Mouse (Mus musculus): ENCODE measurements at regions not wholly inside any gene's neighbourhood (a gene's known extent, or its start where the extent isn't known, plus 50 kb on each side); places are given as distances from the start of the nearest gene placed in this dataset.

- DNase-seq (ENCODE audit: low read depth) = no peak
Observed at GRCm38 (mm10) chr11:89247991-89248390, 54.1 kb downstream of the Nog start.

GRCm38 (mm10) chr11:89243370-89243769 is 58.8 kb downstream of the Nog start:
- no peak for DNase-seq (ENCODE audit: low read depth)

DNA sequence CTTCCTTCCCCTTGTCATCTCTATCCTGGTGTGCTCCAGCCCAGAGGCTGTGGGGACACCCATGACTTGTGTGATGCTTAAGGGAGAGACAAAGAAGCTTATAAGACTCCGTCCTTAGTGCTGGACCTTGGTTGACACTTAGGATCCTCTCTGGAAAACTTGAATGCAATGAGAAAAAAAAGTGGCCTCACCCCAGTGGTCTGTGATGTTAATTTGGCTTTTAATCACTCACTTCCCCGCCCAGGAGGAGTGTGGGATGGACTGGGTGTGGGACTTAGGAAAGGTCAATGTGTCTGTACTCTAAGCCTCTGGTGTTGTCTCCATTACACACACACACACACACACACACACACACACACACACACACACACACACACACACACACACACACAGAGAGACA is 60.0 kb downstream of the Nog start:
- no peak for DNase-seq (ENCODE audit: low read depth)

DNA sequence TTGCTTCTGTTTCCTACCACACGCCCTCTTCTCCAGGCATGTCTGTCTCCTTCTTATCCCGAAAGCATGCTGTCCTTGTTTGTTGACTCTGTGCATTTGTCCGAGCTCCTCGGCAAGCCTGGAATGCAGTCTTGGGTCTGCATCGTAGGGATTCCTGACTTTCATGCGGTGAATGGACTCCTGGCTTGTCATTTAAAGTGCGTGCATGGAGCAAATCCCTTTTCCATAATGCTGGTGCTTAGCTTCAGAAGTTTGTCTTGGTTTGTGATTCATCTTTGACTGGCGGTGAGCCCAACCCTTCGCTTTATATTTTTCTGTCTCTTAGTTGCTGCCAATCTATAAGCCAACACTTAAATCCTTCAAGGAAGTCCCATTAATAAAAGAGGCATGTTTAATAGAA is 62.2 kb downstream of the Nog start:
- no peak for DNase-seq (ENCODE audit: low read depth)

- DNase-seq (ENCODE audit: low read depth) = no peak
Observed at GRCm38 (mm10) chr11:89236904-89237303, 65.2 kb downstream of the Nog start.

- DNase-seq (ENCODE audit: low read depth) = no peak
Observed at GRCm38 (mm10) chr11:89232884-89233480, 69.2 kb downstream of the Nog start.

DNA sequence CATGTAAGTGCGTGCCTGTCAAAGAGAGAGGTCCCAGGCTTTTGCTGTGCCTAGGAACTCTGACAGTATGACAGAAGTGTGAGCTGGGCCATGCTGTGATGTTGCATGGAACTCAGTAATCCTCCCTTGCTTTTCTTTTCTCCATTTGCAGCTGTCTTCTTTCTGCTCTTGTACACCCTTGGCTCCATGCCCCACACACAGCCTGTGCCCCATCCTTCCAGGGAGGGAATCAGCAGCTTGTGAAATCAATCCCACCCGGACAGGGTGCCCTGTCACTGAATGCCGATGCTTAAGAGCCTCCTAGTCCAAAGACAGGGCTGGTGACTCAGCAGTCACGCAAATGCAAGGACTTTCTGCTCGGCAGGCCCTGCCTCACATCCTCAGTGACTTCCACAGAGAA is 72.4 kb downstream of the Nog start:
- DNase-seq (ENCODE audit: low read depth) = no peak

- no peak for DNase-seq (ENCODE audit: low read depth)
Observed at GRCm38 (mm10) chr11:89213204-89213603, 88.9 kb downstream of the Nog start.

DNA sequence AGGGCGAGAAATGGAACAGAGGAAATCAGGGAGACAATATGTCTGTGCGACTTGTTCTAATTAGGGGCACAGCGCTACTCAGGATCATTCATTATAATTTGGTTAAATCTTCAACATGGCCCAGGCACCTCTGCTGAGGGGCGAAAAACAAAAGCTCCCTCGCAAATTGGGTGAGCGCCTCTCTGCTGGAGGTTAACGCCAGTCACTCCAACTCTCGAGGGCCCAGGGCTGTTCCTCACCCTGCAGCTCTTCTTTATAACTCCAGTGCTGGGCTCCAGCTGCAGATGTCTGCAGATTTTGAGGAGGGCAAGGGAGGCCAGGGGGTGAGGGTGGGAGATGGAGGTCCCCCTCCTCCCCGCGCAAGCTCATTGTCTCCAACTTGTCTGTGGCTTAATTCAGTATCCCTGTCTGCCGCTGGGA is 92.6 kb downstream of the Nog start:
- no peak for DNase-seq (ENCODE audit: low read depth)

GRCm38 (mm10) chr11:89209072-89209471 is 93.1 kb downstream of the Nog start:
- no peak for DNase-seq (ENCODE audit: low read depth)

DNA sequence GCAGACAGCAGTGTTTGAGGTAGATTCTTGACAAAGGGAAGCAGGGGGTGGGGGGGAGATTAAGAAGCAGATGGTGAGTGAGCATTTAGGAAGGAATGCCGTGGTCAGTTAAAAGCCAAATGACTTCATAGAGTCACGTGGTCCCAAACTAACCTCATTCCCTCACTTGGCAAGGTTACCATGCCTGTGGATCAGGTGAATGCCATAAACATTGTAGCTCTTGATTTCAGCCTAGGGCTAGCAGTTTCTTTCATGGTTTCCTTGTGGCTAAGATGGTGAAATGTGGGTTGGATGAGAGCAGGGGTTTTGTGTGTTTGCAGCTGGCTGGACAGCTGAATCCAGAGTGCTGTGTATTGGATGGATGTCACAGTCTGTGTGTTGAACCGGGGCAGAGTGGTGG is 95.3 kb downstream of the Nog start:
- DNase-seq (ENCODE audit: low read depth) = no peak

GRCm38 (mm10) chr11:89204948-89205545 is 97.1 kb downstream of the Nog start:
- DNase-seq (ENCODE audit: low read depth) = no peak

GRCm38 (mm10) chr11:89200458-89200857 is 101.7 kb downstream of the Nog start:
- no peak for DNase-seq (ENCODE audit: low read depth)

DNA sequence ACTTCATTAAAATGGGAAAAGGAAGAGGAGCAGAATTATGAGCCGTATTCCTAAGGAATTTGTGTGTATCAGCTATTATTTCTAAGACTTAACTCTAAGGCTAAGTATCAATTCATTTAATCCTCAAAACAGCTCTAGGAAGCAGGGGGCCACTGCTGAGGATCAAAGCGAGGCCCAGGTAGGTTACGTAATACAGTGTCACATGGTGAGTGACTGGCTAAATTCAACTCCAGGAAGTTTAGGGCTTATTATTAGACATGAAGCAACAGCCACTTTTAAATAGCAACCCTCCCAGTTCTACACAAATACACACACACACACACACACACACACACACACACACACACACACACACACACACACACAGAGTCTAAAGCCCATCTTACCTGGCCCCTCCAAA is 109.3 kb downstream of the Nog start:
- DNase-seq (ENCODE audit: low read depth) = no peak

DNA sequence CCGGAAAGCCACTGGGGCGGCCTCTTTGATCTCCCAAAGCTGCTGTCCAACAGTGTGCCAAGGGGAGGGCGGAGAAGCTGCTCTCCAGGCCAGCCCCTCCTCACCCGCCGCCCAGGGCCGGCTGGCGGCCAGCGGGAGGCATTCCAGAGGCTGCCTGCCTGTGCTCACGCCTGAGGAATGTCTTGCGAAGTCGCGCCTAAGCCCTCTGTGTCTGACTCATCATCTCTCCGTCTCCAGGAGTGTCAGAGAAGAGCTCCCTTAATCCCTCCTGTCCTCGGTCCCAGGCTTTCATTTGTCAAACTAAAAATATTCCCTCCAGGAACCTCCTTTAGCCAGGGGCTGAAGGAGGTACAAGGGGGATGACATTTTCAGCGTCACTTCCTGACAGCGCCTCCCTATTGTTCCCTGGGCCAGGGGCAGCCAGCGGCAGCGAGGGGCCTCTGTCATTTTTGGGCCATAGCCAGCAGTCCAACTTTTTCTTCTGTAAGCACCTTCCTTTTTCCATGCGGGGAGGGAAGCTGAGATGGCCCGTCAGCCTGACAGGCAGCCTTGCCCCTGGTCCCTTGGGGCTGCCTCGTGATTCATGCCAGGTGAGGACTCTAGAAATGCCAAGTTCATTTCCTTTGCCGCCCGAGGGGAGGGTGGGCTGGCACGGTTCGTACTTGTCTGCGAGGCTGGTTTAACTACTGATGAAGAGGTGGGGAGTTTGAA is 113.4 kb downstream of the Gm525 start:
- no peak for DNase-seq (ENCODE audit: low read depth)

DNA sequence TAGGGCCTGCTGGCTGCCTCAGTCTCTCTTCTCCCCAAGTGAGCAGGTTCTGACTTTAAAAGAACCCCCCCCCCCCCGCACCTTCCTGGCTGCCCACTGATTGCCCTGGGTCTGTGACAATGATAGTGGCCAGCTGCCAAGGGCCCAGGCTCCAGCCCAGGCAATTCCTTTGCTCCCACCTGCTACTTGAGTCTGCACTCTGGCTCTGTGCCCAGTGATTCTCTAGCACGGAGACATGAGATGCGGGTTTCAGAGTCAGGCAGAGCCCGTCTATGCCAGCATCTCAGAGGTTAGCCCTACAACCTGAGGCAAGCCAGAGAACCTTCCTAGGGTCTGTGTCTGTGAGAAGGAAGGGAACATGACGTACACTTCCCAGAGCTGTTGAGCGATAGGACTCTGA is 112.2 kb downstream of the Gm525 start:
- no peak for DNase-seq (ENCODE audit: low read depth)

GRCm38 (mm10) chr11:89181471-89181870 is 107.8 kb downstream of the Gm525 start:
- no peak for DNase-seq (ENCODE audit: low read depth)

DNA sequence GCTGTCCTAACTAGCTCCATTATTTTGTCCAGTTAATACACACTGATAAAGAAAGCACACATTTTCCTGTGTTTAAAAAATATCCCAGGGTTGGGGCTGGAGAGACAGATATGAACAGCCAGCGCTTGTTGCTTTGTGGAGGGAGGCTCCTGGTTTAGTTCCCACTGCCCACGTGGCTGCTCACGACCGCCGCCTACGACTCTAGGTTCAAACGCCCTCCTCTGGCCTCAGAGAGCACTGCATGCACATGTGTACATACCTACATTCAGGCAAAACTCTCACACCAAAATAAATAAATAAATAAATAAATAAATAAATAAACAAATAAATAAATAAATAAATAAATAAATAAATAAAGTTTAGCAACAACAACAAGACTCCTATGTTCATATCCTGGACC is 104.8 kb downstream of the Gm525 start:
- no peak for DNase-seq (ENCODE audit: low read depth)

GRCm38 (mm10) chr11:89175511-89175910 is 101.9 kb downstream of the Gm525 start:
- no peak for DNase-seq (ENCODE audit: low read depth)

DNA sequence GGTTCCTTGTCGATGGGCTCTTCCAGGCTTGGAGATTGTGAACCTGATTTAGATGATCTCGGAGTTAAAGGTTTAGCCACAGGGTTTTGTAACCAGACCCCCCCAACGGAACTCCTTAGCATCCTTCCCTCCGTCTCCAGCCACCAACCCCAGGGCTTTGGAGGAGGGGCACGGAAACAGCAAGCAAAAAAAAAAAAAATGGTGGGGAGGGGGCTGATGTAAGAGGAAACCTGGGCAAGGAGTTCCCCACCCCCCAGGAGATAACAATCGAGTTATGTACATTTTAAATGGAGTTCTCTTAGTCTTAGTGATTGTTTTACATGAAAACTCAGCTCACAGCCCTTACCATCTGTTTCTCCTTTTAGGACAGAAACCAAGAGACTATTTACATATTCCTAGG is 101.3 kb downstream of the Gm525 start:
- DNase-seq (ENCODE audit: low read depth) = no peak

DNA sequence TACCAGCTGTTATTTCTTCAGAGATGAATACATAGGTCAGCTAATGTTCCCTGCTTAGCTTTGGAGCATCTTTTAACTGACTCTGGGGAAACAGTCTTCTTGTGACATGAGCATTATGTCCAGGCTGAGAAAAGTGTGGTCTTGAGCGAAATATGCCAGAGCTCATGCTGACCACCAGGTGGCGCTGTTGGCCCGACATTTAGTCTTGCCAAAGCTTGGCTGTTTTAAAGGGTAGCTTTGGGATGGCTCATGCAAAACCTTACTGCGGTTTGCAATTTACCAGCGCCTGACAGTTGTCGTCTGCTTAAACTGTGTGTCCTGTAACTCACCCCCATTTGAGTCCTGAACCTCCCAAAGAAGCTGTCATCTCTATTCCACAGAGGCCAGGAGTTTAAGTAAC is 91.6 kb downstream of the Gm525 start:
- DNase-seq (ENCODE audit: low read depth) = peak; percentile 73

DNA sequence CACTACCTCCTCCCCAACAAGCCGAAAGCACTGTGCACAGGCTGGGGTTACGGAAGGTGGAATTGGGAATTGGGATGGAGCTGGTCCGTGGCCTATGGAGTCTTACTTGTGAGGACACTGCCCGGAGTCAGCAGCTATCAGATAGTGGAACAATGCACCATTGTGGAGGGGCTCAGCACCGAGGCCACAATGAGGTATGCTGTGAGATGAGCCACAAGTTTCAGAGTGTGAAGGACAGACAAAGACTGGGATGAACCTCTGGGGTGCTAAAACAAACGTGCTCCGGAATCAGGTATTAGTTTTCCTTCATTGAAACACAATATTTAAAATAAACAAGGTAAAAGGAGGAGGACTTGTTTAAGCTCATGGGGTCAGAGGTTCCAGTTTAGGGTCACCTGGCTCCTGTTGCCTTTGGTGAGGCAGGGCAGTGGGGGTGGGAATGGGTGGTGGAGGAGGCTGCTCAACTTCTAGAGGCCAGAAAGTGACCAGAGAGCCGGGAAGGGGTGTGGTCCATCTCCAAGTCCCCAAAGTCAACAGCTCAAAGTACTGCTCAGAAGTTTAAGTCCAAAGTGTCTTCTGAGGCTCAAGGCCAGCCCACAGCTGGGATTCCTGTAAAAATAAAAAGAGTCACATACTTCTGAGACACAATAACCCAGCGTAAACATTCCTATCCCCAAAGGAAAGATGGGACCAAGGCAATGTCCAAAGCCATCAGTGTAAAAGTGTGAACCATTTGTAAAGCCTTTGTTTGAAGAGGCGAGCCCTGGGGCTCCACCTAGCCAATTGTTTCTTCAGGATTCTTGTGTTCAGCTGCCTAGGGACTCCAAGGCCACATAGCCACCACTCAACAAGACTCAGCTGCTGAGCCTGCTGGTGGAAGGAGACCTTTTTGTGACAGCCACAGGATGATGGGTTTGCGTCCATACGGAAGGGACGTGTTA is 80.1 kb downstream of the Gm525 start:
- DNase-seq (ENCODE audit: low read depth) = no peak

GRCm38 (mm10) chr11:89147990-89148389 is 74.3 kb downstream of the Gm525 start:
- no peak for DNase-seq (ENCODE audit: low read depth)

All from c-Kit-positive CD71-negative TER-119-negative erythroid progenitor cells, embryonic 14.5 days (primary cell).